Mouse (Mus musculus) G1E (cell line): ENCODE measurements around the gene Hbs1l.

ENCODE experiments used
- CTCF ChIP-seq: IDR thresholded peaks from 2 replicates; pipeline ENCODE4 v1.5.1; 2012; ENCODE audit warnings: low read depth, low read length, inconsistent platforms, mixed read lengths
- GATA2 ChIP-seq: IDR thresholded peaks from 2 replicates; pipeline ENCODE4 v1.6.1; 2012; ENCODE audit warnings: low read depth, low read length, inconsistent platforms, borderline replicate concordance
- POLR2AphosphoS5 ChIP-seq: IDR thresholded peaks from 2 replicates; pipeline ENCODE4 v1.6.1; 2012; ENCODE audit warnings: low read depth, low read length, inconsistent platforms; ENCODE audit not compliant: insufficient replicate concordance
- TAL1 ChIP-seq: conservative IDR thresholded peaks from 2 replicates; pipeline ENCODE4 v1.6.1; 2012; ENCODE audit warnings: low read depth, low read length, inconsistent platforms, mixed read lengths

DNA sequence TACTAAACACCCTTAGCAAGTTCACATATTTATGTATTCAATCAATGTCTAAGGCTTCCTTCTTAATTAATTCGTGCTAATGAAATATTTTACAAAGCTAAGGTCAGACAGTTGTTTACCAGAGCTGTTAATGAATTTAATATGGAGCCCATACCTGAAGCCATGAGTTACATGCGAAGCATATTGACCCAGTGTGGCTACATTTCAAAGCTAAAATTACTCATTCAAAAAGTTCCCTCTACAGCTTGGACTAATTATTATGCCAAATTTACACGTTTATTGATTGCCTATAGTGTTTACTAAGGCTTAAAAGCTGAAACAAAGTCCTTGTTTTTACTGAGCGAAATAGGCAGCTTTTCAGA, 401 bp upstream of the Hbs1l start:
- TF ChIP-seq CTCF (no peak), POLR2AphosphoS5 (no peak), GATA2 (no peak), TAL1 (no peak)
